Mouse (Mus musculus) lung, embryonic 15.5 days (tissue): ENCODE data around the gene Ice2. TPM values are rescaled to one million over a fixed set of nuclear protein-coding genes. Genes with fewer than 3 reads are reported as not detected.

Experiments used
- microRNA-seq: library from miRNA; unstranded; fragments of <30 nt; microRNA quantifications from one replicate; pipeline ENCODE4, GENCODE M21; 2016
- polyA plus RNA-seq: library from polyadenylated mRNA; unstranded; fragments of >200 nt; fragmentation: Nextera tagmentation; extraction: Ambion mirVana; gene quantifications from 2 replicates; pipeline ENCODE4 v1.2.1, GENCODE M21; 2015

The Ice2 gene
- polyA plus RNA-seq, 1 experiment from 2014 or later, result 20.6 TPM

Small RNA genes within 50 kb of the gene (microRNA-seq; reads per million reads assigned to microRNA genes)
- gene Mir3109, result 2.8 reads per million, percentile 10 among the genes with 10 or more reads in this experiment

Other genes with a start within 250 kb of the Ice2 start
- gene Anxa2, start 55.7 kb downstream of the Ice2 start, polyA plus RNA-seq, result 776 and 858 TPM in 2 replicates